Mouse (Mus musculus) lung, adult 2 months (tissue): ENCODE data around the gene Cyp3a11.
"Not testable (repeated sequence)": the region's sequence is repeated elsewhere in the genome, so short reads cannot be mapped to it uniquely, and the experiment has no call there.

ENCODE experiments used
- CTCF ChIP-seq: fragments of 200-500 bp; IDR thresholded peaks from 2 replicates; pipeline ENCODE4 v1.5.1; 2011; ENCODE audit warnings: mild to moderate bottlenecking, low read length, control low read depth; ENCODE audit not compliant: insufficient read depth
- POLR2A ChIP-seq: fragments of 200-500 bp; IDR thresholded peaks from 2 replicates; pipeline ENCODE4 v1.6.1; 2011; ENCODE audit warnings: low read depth, mild to moderate bottlenecking, control low read depth, low read length, borderline replicate concordance; ENCODE audit errors: extremely low read depth

GRCm38 (mm10) chr5:145805796-145806195, 74.0 kb downstream of the Cyp3a11 start, which contains the start of gene Cyp3a44:
- not testable (repeated sequence) for TF ChIP-seq CTCF, POLR2A
